Mouse (Mus musculus) CH12F3 (cell line): ENCODE measurements around the gene Lrrc4.

ENCODE experiments used
- in situ Hi-C: fragments of 300-500 bp; cut with MboI; formaldehyde crosslinking; loops from 2 replicates; pipeline ENCODE4 v1.14.3; 2020; ENCODE audit warnings: low sequenced_read_pairs

Gene Lrrc4

GRCm38 (mm10) chr6:28735116-28735515, 96.4 kb downstream of the Lrrc4 start:
- in situ Hi-C loops: no loop called here

DNA sequence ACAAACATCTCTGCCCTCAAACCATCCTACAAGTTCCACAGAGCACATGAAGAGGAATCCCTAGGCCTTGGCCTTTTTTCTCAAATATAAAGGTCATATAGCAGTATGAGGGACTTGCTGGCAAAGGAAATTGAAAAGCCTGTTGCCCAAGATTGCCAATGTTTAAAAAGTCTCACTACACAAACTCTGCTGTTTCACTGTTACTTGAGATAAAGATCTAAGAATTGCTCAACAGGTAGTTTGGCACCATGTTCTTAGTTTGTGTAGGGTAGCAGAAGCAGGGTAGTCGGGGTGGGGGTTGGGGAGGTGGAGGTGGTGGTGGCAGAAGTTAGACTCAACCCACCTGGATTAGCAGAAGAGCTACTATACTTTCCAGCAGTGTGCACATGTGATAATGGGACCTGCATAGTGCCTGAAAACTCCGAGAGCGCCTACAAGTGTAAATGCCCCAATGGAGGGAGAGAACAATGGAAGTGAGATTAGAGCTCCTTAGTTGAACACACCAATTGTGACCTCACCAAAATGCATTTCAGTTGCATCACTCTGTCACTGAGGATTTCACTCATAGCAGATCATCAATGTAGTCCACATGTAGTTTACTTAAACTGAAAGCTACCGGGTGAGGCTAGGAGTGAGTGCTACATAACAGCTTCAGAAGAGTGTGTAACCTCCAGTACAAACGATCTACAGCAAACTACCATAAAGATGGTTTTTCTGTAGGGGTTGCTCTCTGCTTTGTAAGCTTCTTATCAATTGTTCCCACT, 97.5 kb downstream of the Lrrc4 start:
- in situ Hi-C loops: no loop called here

GRCm38 (mm10) chr6:28731246-28731645, 100.3 kb downstream of the Lrrc4 start:
- in situ Hi-C loops: no loop called here

GRCm38 (mm10) chr6:28729649-28730048, 101.9 kb downstream of the Lrrc4 start:
- in situ Hi-C loops: no loop called here

DNA sequence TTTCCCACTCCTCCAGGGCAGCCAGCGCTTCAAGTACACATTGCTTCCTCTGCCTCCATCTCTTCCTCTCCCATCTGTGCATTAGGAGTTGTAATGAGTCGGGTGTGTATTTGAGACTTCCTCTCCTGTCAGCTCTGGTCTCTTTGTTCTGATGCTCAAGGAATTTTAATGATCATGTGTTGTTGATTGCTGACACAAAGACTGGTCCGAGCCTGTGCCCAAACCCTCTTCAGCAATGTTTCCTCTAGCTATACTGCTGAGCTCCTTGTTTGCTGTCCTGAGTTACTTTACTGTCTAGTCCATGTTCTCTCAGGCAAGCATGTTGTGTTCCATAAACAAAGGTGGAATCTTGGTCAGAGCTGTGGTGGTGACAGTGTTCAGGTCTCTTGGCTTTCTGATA, 102.3 kb downstream of the Lrrc4 start:
- in situ Hi-C loops: no loop called here

DNA sequence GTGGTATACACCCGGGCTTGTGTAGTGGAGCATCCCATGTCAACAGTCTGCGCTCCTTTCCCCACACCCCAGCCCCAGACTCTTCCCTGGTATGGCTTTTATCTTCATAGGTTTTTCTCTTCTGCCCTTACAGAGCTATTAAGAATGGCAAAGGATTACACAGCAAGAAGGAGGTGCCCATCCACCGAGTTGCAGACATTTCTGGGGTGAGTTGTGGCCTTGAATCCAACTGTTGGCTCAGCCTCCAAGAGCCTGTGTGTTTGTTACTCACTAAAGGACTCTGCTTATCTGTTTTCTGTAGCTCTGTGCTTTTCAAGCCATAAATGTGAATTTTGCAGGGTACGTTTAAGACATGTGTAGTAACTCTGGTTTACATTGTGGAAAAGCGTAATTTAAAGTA, 106.8 kb downstream of the Lrrc4 start:
- in situ Hi-C loops: no loop called here

- in situ Hi-C loops: no loop called here
These were observed 108.5 kb downstream of the Lrrc4 start for GRCm38 (mm10) chr6:28723059-28723458.

- in situ Hi-C loops: no loop called here
These were observed 111.0 kb downstream of the Lrrc4 start for GRCm38 (mm10) chr6:28720391-28721171.

DNA sequence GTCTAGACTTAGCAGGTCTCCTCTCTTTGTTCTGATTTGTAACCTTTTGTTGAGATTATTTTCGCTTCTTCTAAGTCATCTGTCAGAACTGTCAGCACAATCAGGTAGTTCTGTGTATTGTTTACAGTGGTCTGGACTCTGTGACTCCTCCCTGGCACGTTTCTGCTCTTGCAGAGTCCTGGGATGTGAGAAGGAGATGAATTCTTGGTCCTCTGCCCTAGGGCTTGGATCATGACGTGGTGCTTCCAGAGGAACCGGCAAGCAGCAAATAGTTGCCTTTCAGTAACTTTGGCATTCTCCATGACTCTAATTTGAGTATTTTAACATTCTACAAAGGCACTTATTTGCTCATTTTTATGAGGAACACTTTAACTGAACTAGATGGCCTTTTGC, 113.7 kb downstream of the Lrrc4 start:
- in situ Hi-C loops: no loop called here

- in situ Hi-C loops: no loop called here
These were observed 114.2 kb downstream of the Lrrc4 start for GRCm38 (mm10) chr6:28717203-28717844.

- in situ Hi-C loops: no loop called here
These were observed 121.5 kb downstream of the Lrrc4 start for GRCm38 (mm10) chr6:28710035-28710434.

- in situ Hi-C loops: no loop called here
These were observed 124.5 kb downstream of the Lrrc4 start for GRCm38 (mm10) chr6:28706976-28707592.

DNA sequence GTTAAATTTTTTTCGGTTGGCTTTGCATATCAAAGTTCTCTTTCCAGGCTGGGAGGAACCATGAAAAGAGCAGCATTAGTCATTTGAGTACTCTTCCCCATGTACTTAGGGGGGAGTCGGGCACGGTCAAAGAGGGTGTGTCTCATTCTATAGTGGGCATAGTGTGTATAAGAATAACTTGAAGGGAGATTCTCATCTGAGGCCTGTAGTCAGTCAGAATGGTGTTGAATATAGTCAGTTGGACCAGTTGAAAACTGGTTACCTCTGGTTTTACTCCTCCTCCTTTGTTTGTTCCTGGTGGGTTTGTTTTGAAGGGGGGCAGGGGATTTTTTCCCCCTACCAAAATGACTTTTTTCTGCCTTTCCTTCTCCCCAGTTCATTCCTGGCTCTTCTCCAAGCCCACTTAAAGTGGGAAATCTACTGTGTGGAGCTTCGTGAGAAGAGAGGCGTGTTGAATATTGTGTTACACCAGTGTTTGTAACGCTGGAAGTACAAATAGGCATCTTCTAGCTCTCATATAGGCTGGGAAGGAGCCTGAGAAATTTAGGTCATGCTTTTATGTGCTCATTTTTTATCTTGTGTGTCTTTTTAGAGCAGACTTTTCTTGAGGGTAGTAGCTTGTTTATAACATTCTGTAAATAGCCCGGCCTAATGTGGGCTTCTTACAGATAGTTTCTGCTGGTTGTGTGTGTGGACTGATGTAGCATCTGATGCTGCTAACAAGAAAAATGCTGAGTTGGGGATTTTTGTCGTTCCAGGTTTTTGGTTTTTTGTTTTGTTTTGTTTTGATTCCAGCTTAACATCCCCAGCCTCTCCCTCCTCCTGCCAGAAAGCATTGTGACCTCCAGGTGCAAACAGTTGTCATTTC, 125.2 kb downstream of the Lrrc4 start:
- in situ Hi-C loops: no loop called here

GRCm38 (mm10) chr6:28705384-28706107, 126.0 kb downstream of the Lrrc4 start:
- in situ Hi-C loops: no loop called here

DNA sequence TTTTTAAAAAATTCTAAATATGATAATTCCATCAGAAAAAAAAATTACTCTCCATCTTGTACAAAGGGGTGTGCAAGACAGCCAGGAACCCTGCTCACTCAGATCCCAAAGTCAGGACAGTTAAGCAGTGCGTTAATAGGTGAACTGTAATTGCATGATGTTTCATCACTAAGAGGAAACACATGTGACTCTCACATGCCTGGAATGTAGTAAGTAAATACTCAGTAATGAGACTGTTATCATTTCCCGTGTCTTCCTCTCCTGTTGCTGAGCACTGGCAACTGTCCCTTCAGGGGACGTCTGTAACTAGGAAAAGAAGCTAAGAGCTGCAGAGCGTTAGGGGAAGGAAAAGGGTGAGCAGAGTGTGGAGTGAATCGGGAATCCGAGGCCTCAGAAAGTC, 126.9 kb downstream of the Lrrc4 start:
- in situ Hi-C loops: no loop called here

DNA sequence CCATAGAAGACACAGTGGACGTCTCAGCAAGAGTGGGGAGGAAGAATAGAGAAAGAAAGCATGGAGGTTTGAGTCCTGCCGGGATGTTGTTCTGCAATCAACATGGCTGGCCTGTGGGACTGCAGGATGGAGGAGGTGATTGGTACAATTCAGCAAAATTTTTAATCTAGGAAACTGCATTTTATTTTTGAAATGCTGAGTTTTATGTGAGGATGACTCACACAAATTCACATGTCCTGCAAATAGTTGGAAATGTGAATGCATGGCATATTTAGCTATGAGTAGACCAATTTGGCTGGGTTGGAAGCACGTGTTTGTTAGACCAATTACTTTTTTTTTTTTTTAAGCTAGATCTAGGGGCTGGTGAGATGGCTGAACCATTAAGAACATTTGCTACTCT, 134.3 kb downstream of the Lrrc4 start:
- in situ Hi-C loops: no loop called here

GRCm38 (mm10) chr6:28692659-28693058, 138.9 kb downstream of the Lrrc4 start:
- in situ Hi-C loops: no loop called here

DNA sequence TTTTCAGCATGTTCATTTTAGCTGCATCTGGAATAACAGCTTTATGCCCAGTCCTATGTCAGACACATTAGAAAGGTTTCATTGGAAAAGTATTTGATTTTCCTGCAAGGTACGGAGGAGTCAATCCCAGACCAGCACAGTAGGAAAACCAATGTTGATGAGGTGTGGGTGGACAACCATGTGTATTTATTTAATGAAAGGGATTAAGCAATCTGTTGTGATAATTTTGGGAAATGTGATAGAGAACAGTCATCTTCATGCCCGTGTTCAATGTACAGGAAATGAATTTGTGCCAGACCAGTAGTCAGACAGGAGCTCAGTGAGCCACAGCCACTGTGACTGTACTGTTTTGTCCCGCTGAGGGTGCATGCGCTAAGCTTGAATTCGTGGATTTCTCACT, 143.8 kb downstream of the Lrrc4 start:
- in situ Hi-C loops: no loop called here

DNA sequence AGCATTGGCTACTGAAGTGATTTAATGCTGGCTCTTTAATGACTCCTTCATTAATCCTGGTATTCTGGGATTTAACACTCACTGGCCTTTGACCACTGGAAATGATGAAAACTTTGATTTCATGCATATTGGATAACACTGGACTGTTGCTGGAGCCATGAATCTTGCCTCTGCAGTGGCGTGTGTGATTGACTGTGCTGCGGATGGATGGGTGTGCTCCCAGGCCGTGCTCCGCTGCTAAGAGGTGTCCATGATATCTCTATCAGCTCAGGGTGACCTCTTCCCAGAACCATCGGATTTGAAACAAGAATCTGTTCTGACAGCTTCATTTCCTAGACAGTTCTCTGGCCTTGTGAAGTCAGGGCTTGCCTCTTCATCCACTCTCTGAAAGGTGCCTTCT, 145.8 kb downstream of the Lrrc4 start:
- in situ Hi-C loops: no loop called here

DNA sequence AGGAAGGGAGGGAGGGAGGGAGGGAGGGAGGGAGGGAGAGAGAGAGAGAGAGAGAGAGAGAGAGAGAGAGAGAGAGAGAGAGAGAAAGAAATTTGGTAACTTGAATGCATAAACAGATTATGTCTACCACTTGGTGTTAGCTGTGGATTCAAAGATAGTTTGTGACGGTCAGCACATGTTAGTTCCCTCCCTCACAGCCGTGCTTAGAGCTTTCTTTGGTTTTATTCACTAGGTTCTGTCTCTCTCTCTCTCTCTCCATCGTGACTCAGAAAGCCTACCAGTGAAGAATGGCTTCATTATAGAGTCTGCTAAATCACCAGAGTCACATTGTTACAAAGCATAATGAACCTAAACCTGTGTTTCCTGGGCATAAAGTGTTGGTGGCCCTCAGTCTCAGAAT, 146.5 kb downstream of the Lrrc4 start:
- in situ Hi-C loops: no loop called here
